Mouse (Mus musculus): ENCODE results near the gene Park7. TPM values are rescaled to one million over a fixed set of nuclear protein-coding genes. Genes with fewer than 3 reads are reported as not detected.

Gene Park7
- polyA plus RNA-seq (2012; rRNA removed): 325 and 354 TPM in 2 replicates

GRCm38 (mm10) chr4:150914290-150914733, at the start of gene Park7, which contains the start of gene Tnfrsf9:
Gene Park7, minus strand, starts transcription at chr4:150914437.
Gene Tnfrsf9, plus strand, starts transcription at chr4:150914562.

GRCm38 (mm10) chr4:150853680-150854461, 60.4 kb downstream of the Park7 start, which contains the start of gene Errfi1:
Gene Errfi1, plus strand, starts transcription at chr4:150853919.

Other genes starting within 250 kb of the Park7 start
- 19.3 and 24.3 TPM in 2 replicates for gene Errfi1, start 60.5 kb downstream of the Park7 start, polyA plus RNA-seq (2012; rRNA removed)
- 0.25 and 0.31 TPM in 2 replicates for gene Tnfrsf9, start 125 bp upstream of the Park7 start, polyA plus RNA-seq (2012; rRNA removed)
- gene Uts2, start 82.7 kb upstream of the Park7 start, polyA plus RNA-seq (2012; rRNA removed): not detected in 2 replicates
- 4.1 and 4.4 TPM in 2 replicates for gene Per3, start 130.2 kb upstream of the Park7 start, polyA plus RNA-seq (2012; rRNA removed)
- gene Vamp3, start 143.5 kb upstream of the Park7 start, polyA plus RNA-seq (2012; rRNA removed): 46.4 and 49.0 TPM in 2 replicates
- gene Gm13090, start 175.1 kb upstream of the Park7 start, polyA plus RNA-seq (2012; rRNA removed): not detected in 2 replicates

All from central nervous system, embryonic 18 days (tissue).